Mouse (Mus musculus): ENCODE measurements around the gene Dis3l2. TPM values are rescaled to one million over a fixed set of nuclear protein-coding genes. Genes with fewer than 3 reads are reported as not detected.
A peak's percentile ranks its signal among the peaks of the same experiment; 100 is the strongest.

Gene Dis3l2
- 22.3 and 22.6 TPM in 2 replicates for polyA plus RNA-seq (2012; rRNA removed)

DNA sequence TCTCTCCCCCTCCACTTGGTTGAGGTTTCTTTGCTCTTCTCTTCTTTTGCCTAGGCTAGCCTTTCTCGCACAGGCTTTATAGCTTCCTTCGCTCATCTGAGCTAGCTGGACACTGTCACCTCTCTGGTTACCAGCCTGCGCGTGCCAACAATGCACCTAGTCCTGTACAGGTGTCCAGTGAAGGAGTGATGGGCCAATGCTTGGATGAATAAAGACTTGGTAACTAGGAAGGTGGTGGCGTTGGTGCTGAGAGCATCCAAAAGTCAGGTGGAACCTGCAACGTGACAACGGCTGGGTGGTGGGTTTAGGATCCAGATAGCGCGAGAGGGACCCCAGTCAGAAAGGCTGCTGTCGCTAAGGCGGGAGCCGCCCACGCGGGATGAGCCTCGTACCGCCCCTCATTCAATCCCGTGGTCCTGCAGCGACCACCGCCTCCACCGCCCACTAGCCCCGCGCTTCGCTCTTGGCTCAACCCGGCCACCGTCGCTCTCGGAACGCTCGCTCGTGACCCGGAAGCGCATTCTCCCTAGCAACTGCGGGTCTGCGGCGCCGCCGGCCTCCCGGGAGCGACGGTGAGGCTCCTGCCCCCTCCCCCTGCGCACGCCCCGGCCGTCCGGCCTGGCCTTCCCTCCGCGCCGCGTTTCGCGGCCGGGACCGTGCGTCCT, at the start of gene Dis3l2:
Dis3l2 (plus strand) TSS at position 509 of the 665 bp plus-strand sequence.
- Histone ChIP-seq H3K27me3 (ENCODE audit: control insufficient read depth, insufficient read depth, low read length) (no peaks in the 10 kb centered on the region), H3K27ac (ENCODE audit: insufficient read depth, low read length) (peak within 1 kb of the TSS; percentile 85), H3K4me1 (ENCODE audit: control insufficient read depth, insufficient read depth, low read length) (peaks cover 5% of the 10 kb centered on the region; the same call in 1 of the 2 replicates), H3K4me3 (replicated peaks; ENCODE audit: insufficient read depth, low read depth, low read length) (peak within 1 kb of the TSS; percentile 96)
- no peak for TF ChIP-seq CTCF (IDR thresholded peaks at IDR 0.05; ENCODE audit: borderline replicate concordance, insufficient read depth, low read depth, low read length)
- TF ChIP-seq POLR2A (IDR thresholded peaks at IDR 0.05; ENCODE audit: borderline replicate concordance, insufficient read depth, low read length): 0 out of 2 replicates have a peak, but pooled peaks have one; percentile 38
- WGBS: under 1% methylated on average over 54 of the region's 54 CpGs
- DNase-seq: peak; percentile 90 to 92

- WGBS: 39% methylated on average over 5 of the region's 5 CpGs
- no peak for DNase-seq
- no peak for TF ChIP-seq POLR2A (IDR thresholded peaks at IDR 0.05; ENCODE audit: borderline replicate concordance, insufficient read depth, low read length)
- TF ChIP-seq CTCF (IDR thresholded peaks at IDR 0.05; ENCODE audit: borderline replicate concordance, insufficient read depth, low read depth, low read length): no peak
- Histone ChIP-seq H3K27ac (ENCODE audit: insufficient read depth, low read length) (no peak overlapping the region), H3K27me3 (ENCODE audit: control insufficient read depth, insufficient read depth, low read length) (no peaks in the 10 kb centered on the region), H3K4me3 (replicated peaks; ENCODE audit: insufficient read depth, low read depth, low read length) (no peak overlapping the region), H3K4me1 (ENCODE audit: control insufficient read depth, insufficient read depth, low read length) (no peaks in the 10 kb centered on the region)
Measured at GRCm38 (mm10) chr1:86657071-86657470, 46.5 kb upstream of the Dis3l2 start.

GRCm38 (mm10) chr1:86665091-86665490, 38.5 kb upstream of the Dis3l2 start:
- no peak overlapping the region for H3K27ac ChIP-seq (ENCODE audit: insufficient read depth, low read length)
- no peaks in the 10 kb centered on the region for H3K4me1 ChIP-seq (ENCODE audit: control insufficient read depth, insufficient read depth, low read length)
- H3K27me3 ChIP-seq (ENCODE audit: control insufficient read depth, insufficient read depth, low read length): no peaks in the 10 kb centered on the region
- TF ChIP-seq POLR2A (IDR thresholded peaks at IDR 0.05; ENCODE audit: borderline replicate concordance, insufficient read depth, low read length) (no peak), CTCF (IDR thresholded peaks at IDR 0.05; ENCODE audit: borderline replicate concordance, insufficient read depth, low read depth, low read length) (no peak)
- WGBS: 44% methylated on average over 2 of the region's 2 CpGs
- DNase-seq: no peak
- no peak overlapping the region for H3K4me3 ChIP-seq (replicated peaks; ENCODE audit: insufficient read depth, low read depth, low read length)

DNA sequence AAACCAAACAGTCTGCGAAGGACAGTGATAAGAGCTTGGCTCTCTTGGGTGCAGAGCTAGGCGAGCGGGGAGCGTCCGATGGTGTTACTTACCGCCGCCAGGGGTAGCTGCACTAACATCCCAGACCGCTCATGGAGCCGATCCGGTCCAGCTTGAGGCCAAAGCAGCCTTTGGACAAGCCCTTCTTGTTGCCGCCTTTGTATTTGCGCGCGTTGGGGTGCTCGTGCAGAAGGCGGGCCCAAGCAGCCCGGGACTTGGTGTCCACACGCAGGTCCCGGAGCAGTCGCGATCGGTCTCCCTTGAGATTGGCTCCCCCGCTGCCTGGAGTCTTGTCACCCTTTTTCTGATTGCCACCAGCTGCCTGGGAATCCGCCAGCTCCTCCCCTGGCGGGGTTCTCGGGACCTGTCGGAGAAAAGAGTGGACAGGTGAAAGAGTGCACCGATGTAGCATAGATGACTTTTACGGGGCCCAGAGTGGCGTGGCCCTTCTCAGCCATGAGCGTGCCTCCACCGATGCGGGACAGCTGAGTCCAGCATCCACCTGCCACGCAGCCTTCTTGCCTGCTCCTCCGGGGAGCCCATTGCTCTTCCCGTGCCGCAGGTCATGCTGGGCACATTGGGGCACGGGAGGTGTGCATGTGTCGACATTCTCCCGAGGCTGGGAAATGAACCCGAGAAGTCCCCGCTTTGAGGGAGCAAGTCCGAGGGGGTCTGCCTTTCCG, 33.9 kb upstream of the Dis3l2 start:
- H3K27ac ChIP-seq (ENCODE audit: insufficient read depth, low read length): no peak overlapping the region
- H3K27me3 ChIP-seq (ENCODE audit: control insufficient read depth, insufficient read depth, low read length): no peaks in the 10 kb centered on the region
- peak overlapping the region; percentile 51 for H3K4me3 ChIP-seq (replicated peaks; ENCODE audit: insufficient read depth, low read depth, low read length)
- no peaks in the 10 kb centered on the region for H3K4me1 ChIP-seq (ENCODE audit: control insufficient read depth, insufficient read depth, low read length)
- WGBS: under 1% methylated on average over 44 of the region's 44 CpGs
- peak; percentile 79 for TF ChIP-seq CTCF (IDR thresholded peaks at IDR 0.05; ENCODE audit: borderline replicate concordance, insufficient read depth, low read depth, low read length)
- TF ChIP-seq POLR2A (IDR thresholded peaks at IDR 0.05; ENCODE audit: borderline replicate concordance, insufficient read depth, low read length): no peak
- DNase-seq: peak; percentile 71 to 73

- Histone ChIP-seq H3K27ac (ENCODE audit: insufficient read depth, low read length) (no peak within 1 kb of the TSS), H3K27me3 (ENCODE audit: control insufficient read depth, insufficient read depth, low read length) (no peaks in the 10 kb centered on the region), H3K4me1 (ENCODE audit: control insufficient read depth, insufficient read depth, low read length) (no peaks in the 10 kb centered on the region), H3K4me3 (replicated peaks; ENCODE audit: insufficient read depth, low read depth, low read length) (peak within 1 kb of the TSS; percentile 51)
- 5% methylated on average over 59 of the region's 59 CpGs for WGBS
- peak; percentile 20; the same call in 1 of the 2 replicates for TF ChIP-seq CTCF (IDR thresholded peaks at IDR 0.05; ENCODE audit: borderline replicate concordance, insufficient read depth, low read depth, low read length)
- TF ChIP-seq POLR2A (IDR thresholded peaks at IDR 0.05; ENCODE audit: borderline replicate concordance, insufficient read depth, low read length): peak; percentile 31; the same call in 1 of the 2 replicates
- peak; percentile 71 to 73 for DNase-seq
Measured at GRCm38 (mm10) chr1:86670279-86671038, 33.1 kb upstream of the Dis3l2 start, which contains the start of gene Nppc. TSS of gene Nppc (minus strand) at chr1:86670571.

GRCm38 (mm10) chr1:86674385-86674784, 29.2 kb upstream of the Dis3l2 start:
- WGBS: 24% methylated on average over 9 of the region's 9 CpGs
- Histone ChIP-seq H3K4me1 (ENCODE audit: control insufficient read depth, insufficient read depth, low read length) (no peaks in the 10 kb centered on the region), H3K27me3 (ENCODE audit: control insufficient read depth, insufficient read depth, low read length) (no peaks in the 10 kb centered on the region), H3K4me3 (replicated peaks; ENCODE audit: insufficient read depth, low read depth, low read length) (no peak overlapping the region), H3K27ac (ENCODE audit: insufficient read depth, low read length) (no peak overlapping the region)
- TF ChIP-seq CTCF (IDR thresholded peaks at IDR 0.05; ENCODE audit: borderline replicate concordance, insufficient read depth, low read depth, low read length) (no peak), POLR2A (IDR thresholded peaks at IDR 0.05; ENCODE audit: borderline replicate concordance, insufficient read depth, low read length) (no peak)
- no peak for DNase-seq

- H3K4me1 ChIP-seq (ENCODE audit: control insufficient read depth, insufficient read depth, low read length): no peaks in the 10 kb centered on the region
- no peak for TF ChIP-seq CTCF (IDR thresholded peaks at IDR 0.05; ENCODE audit: borderline replicate concordance, insufficient read depth, low read depth, low read length)
- TF ChIP-seq POLR2A (IDR thresholded peaks at IDR 0.05; ENCODE audit: borderline replicate concordance, insufficient read depth, low read length): no peak
- no peak overlapping the region for H3K27ac ChIP-seq (ENCODE audit: insufficient read depth, low read length)
- 85% methylated on average over 12 of the region's 12 CpGs for WGBS
- H3K4me3 ChIP-seq (replicated peaks; ENCODE audit: insufficient read depth, low read depth, low read length): no peak overlapping the region
- no peaks in the 10 kb centered on the region for H3K27me3 ChIP-seq (ENCODE audit: control insufficient read depth, insufficient read depth, low read length)
- no peak for DNase-seq
Measured at GRCm38 (mm10) chr1:86675126-86675525, 28.5 kb upstream of the Dis3l2 start.

Data from cerebellum, adult 2 months (tissue).